15 mouse cellular contexts compared by ENCODE assay signal in genomic region chr1:153125287-153126275, GRCm38 (mm10).
DNase-seq lines count a peak whose midpoint lies in the region; ATAC-seq lines count a peak whose summit lies in the region.
"Had no signal": no experiment of that assay in that cellular context is flagged by ENCODE, and none has a peak within 500 bp of the region (broad histone marks: within the 10 kb centered on the region; RNA-seq: fewer than 3 reads in every experiment).

No protein-coding gene starts in this region.

- H3K27ac ChIP-seq in heart, embryonic 15.5 days: peak overlapping the region; percentile 13; the same call in 1 of the 2 replicates
- no peak overlapping the region for H3K27ac ChIP-seq in heart, embryonic 11.5 days (ENCODE audit: low read depth, low read length)
- H3K27ac ChIP-seq in neural tube, embryonic 13.5 days (replicated peaks): no peak overlapping the region
- no peak overlapping the region for H3K27ac ChIP-seq in neural tube, embryonic 15.5 days (replicated peaks)
- H3K27ac ChIP-seq: embryonic facial prominence, embryonic 12.5 days; hindbrain, embryonic 13.5 days; limb, embryonic 12.5 days; liver, embryonic 15.5 days; midbrain, embryonic 10.5 days had no signal

- no peaks in the 10 kb centered on the region for H3K27me3 ChIP-seq in heart, embryonic 15.5 days
- H3K27me3 ChIP-seq in heart, embryonic 11.5 days (ENCODE audit: control insufficient read depth, insufficient read depth, low read length): no peaks in the 10 kb centered on the region
- no peaks in the 10 kb centered on the region for H3K27me3 ChIP-seq in neural tube, embryonic 13.5 days
- H3K27me3 ChIP-seq in neural tube, embryonic 15.5 days (replicated peaks): 0 out of 2 replicates have a peak, but pooled peaks cover 2% of the 10 kb centered on the region
- H3K27me3 ChIP-seq: embryonic facial prominence, embryonic 12.5 days; hindbrain, embryonic 13.5 days; limb, embryonic 12.5 days; liver, embryonic 15.5 days had no signal

- H3K4me1 ChIP-seq in heart, embryonic 15.5 days (replicated peaks): peaks cover 31% of the 10 kb centered on the region
- peaks cover 9% of the 10 kb centered on the region for H3K4me1 ChIP-seq in heart, embryonic 11.5 days (ENCODE audit: control insufficient read depth, insufficient read depth, low read length)
- H3K4me1 ChIP-seq in neural tube, embryonic 13.5 days (replicated peaks): no peaks in the 10 kb centered on the region
- no peaks in the 10 kb centered on the region; the same call in 1 of the 2 replicates for H3K4me1 ChIP-seq in neural tube, embryonic 15.5 days
- H3K4me1 ChIP-seq: hindbrain, embryonic 13.5 days; liver, embryonic 15.5 days had no signal

- H3K36me3 ChIP-seq in heart, embryonic 15.5 days: no peaks in the 10 kb centered on the region
- no peaks in the 10 kb centered on the region for H3K36me3 ChIP-seq in heart, embryonic 11.5 days (ENCODE audit: control insufficient read depth, insufficient read depth, low read length)
- H3K36me3 ChIP-seq in neural tube, embryonic 13.5 days: no peaks in the 10 kb centered on the region
- no peaks in the 10 kb centered on the region for H3K36me3 ChIP-seq in neural tube, embryonic 15.5 days
- H3K36me3 ChIP-seq: embryonic facial prominence, embryonic 12.5 days; hindbrain, embryonic 13.5 days; limb, embryonic 12.5 days; liver, embryonic 15.5 days; midbrain, embryonic 10.5 days had no signal

- no peak for ATAC-seq in heart, embryonic 15.5 days (replicated peaks; ENCODE audit: insufficient number of reproducible peaks, insufficient read depth, low FRiP score, low read depth)
- no peak for ATAC-seq in heart, embryonic 11.5 days (replicated peaks; ENCODE audit: insufficient number of reproducible peaks, low FRiP score, low TSS enrichment)
- ATAC-seq in neural tube, embryonic 13.5 days (ENCODE audit: low read depth): 0 out of 2 replicates have a peak, but pooled peaks have one; percentile 36
- no peak for ATAC-seq in neural tube, embryonic 15.5 days (ENCODE audit: low FRiP score)

- no peak overlapping the region for H3K9ac ChIP-seq in heart, embryonic 15.5 days
- H3K9ac ChIP-seq in heart, embryonic 11.5 days (ENCODE audit: low read depth, low read length): no peak overlapping the region
- H3K9ac ChIP-seq in neural tube, embryonic 13.5 days: no peak overlapping the region
- no peak overlapping the region for H3K9ac ChIP-seq in neural tube, embryonic 15.5 days (replicated peaks)
- H3K9ac ChIP-seq: embryonic facial prominence, embryonic 12.5 days; hindbrain, embryonic 13.5 days; limb, embryonic 12.5 days; liver, embryonic 15.5 days had no signal

- WGBS in heart, embryonic 15.5 days: 74% methylated on average over 8 of the region's 8 CpGs
- 72% methylated on average over 8 of the region's 8 CpGs for WGBS in heart, embryonic 11.5 days (ENCODE audit: insufficient replicate concordance)
- 68% methylated on average over 8 of the region's 8 CpGs for WGBS in neural tube, embryonic 13.5 days
- 63% methylated on average over 8 of the region's 8 CpGs for WGBS in neural tube, embryonic 15.5 days

- H3K4me3 ChIP-seq in heart, embryonic 15.5 days: no peak overlapping the region
- no peak overlapping the region for H3K4me3 ChIP-seq in heart, embryonic 11.5 days (ENCODE audit: low read depth, low read length)
- H3K4me3 ChIP-seq in neural tube, embryonic 13.5 days: no peak overlapping the region
- no peak overlapping the region for H3K4me3 ChIP-seq in neural tube, embryonic 15.5 days (replicated peaks)
- H3K4me3 ChIP-seq: embryonic facial prominence, embryonic 12.5 days; hindbrain, embryonic 13.5 days; limb, embryonic 12.5 days; liver, embryonic 15.5 days; midbrain, embryonic 10.5 days had no signal

- H3K4me2 ChIP-seq in heart, embryonic 15.5 days: no peak overlapping the region
- no peak overlapping the region for H3K4me2 ChIP-seq in heart, embryonic 11.5 days
- H3K4me2 ChIP-seq in neural tube, embryonic 13.5 days: no peak overlapping the region
- H3K4me2 ChIP-seq in neural tube, embryonic 15.5 days: no peak overlapping the region
- H3K4me2 ChIP-seq: embryonic facial prominence, embryonic 12.5 days; hindbrain, embryonic 13.5 days; limb, embryonic 12.5 days; liver, embryonic 15.5 days had no signal

- peak; percentile 22 to 45 for DNase-seq in kidney, postnatal 25 days
- no peak for DNase-seq in frontal cortex, adult 2 months (ENCODE audit: extremely low spot score in 1 of 2, low spot score in 1 of 2)
- DNase-seq in testis, postnatal 10 days (ENCODE audit: low spot score): no peak
- DNase-seq: cerebellum, adult 11-12 months; right cerebral cortex, adult 18-20 months; thymus, postnatal 4 days had no signal

- H3K9me3 ChIP-seq in heart, embryonic 15.5 days (replicated peaks): no peaks in the 10 kb centered on the region
- no peaks in the 10 kb centered on the region for H3K9me3 ChIP-seq in heart, embryonic 11.5 days (replicated peaks; ENCODE audit: control insufficient read depth, low read length)
- no peaks in the 10 kb centered on the region for H3K9me3 ChIP-seq in neural tube, embryonic 13.5 days
- no peaks in the 10 kb centered on the region for H3K9me3 ChIP-seq in neural tube, embryonic 15.5 days (replicated peaks)
- H3K9me3 ChIP-seq: embryonic facial prominence, embryonic 12.5 days; hindbrain, embryonic 13.5 days; limb, embryonic 12.5 days; liver, embryonic 15.5 days; midbrain, embryonic 10.5 days had no signal

Comparison
In these comparisons a context has a peak if more than half of its experiments do, and no peak if none do; other contexts are left out.
1. DNase-seq: peak in kidney, postnatal 25 days (2 of 2); none in frontal cortex, adult 2 months (0 of 2) and testis, postnatal 10 days (single experiment).